Mouse (Mus musculus) liver, embryonic 13.5 days (tissue): ENCODE results near the gene Hoxd4. TPM values are rescaled to one million over a fixed set of nuclear protein-coding genes. Genes with fewer than 3 reads are reported as not detected.
A peak's percentile ranks its signal among the peaks of the same experiment; 100 is the strongest.

Experiments used
- ATAC-seq: fragments of 200-750 bp; cut with Nextera tagmentation; 2 replicates; pipeline ENCODE4 v1.8.0; 2017; ENCODE audit warnings: low read depth, mild to moderate bottlenecking, moderate number of reproducible peaks, moderate library complexity
- DNase-seq: peaks from one replicate; pipeline ENCODE4 v3.0.0; 2022
- H3K27ac ChIP-seq: fragments of 300-500 bp; sonication (generic); 2 replicates; pipeline ENCODE4 v1.5.1; 2015; ENCODE audit warnings: moderate library complexity, mild to moderate bottlenecking, inconsistent platforms
- H3K27me3 ChIP-seq: fragments of 300-500 bp; sonication (generic); 2 replicates; pipeline ENCODE4 v1.6.1; 2015; ENCODE audit warnings: mild to moderate bottlenecking, inconsistent platforms
- H3K36me3 ChIP-seq: fragments of 300-500 bp; sonication (generic); 2 replicates; pipeline ENCODE4 v1.6.1; 2015; ENCODE audit warnings: mild to moderate bottlenecking, inconsistent platforms
- H3K4me1 ChIP-seq: fragments of 300-500 bp; sonication (generic); replicated peaks from 2 replicates; pipeline ENCODE4 v1.6.1; 2015; ENCODE audit warnings: inconsistent platforms
- H3K4me2 ChIP-seq: fragments of 300-500 bp; sonication (generic); 2 replicates; pipeline ENCODE4 v1.6.1; 2015; ENCODE audit warnings: inconsistent platforms, mild to moderate bottlenecking, moderate library complexity
- H3K4me3 ChIP-seq: fragments of 300-500 bp; sonication (generic); replicated peaks from 2 replicates; pipeline ENCODE4 v1.5.1; 2015; ENCODE audit warnings: mild to moderate bottlenecking, inconsistent platforms
- H3K9ac ChIP-seq: fragments of 300-500 bp; sonication (generic); 2 replicates; pipeline ENCODE4 v1.6.1; 2015; ENCODE audit warnings: mild to moderate bottlenecking, inconsistent platforms
- H3K9me3 ChIP-seq: fragments of 300-500 bp; sonication (generic); replicated peaks from 2 replicates; pipeline ENCODE4 v1.6.1; 2016; ENCODE audit warnings: inconsistent platforms
- WGBS: fragments of 180-500 bp; shearing (Covaris S2); methylation state at CpG from one replicate; pipeline ENCODE4 v1.1.7; 2015; ENCODE audit not compliant: insufficient replicate concordance; 5-methylcytosine and 5-hydroxymethylcytosine counted together
- polyA plus RNA-seq: library from polyadenylated mRNA; unstranded; fragments of >200 nt; fragmentation: Nextera tagmentation; extraction: Ambion mirVana; gene quantifications from 2 replicates; pipeline ENCODE4 v1.2.1, GENCODE M21; 2015

Hoxd4 gene
- polyA plus RNA-seq, 1 experiment from 2014 or later: not detected

GRCm38 (mm10) chr2:74703720-74704392 is 7.9 kb upstream of the Hoxd4 start:
- Histone ChIP-seq H3K27me3 (peaks cover 99% of the 10 kb centered on the region), H3K4me3 (no peak overlapping the region), H3K4me1 (peaks cover 13% of the 10 kb centered on the region), H3K27ac (no peak overlapping the region), H3K9ac (no peak overlapping the region), H3K9me3 (no peaks in the 10 kb centered on the region), H3K36me3 (no peaks in the 10 kb centered on the region), H3K4me2 (no peak overlapping the region)
- no peak for DNase-seq
- no peak for ATAC-seq
- 5% methylated on average over 26 of the region's 26 CpGs for WGBS

GRCm38 (mm10) chr2:74704393-74704998 is 7.2 kb upstream of the Hoxd4 start, which contains the start of gene Hoxd8:
Hoxd8 (plus strand) TSS chr2:74704615.
- peak within 1 kb of the TSS; percentile 61 for H3K4me2 ChIP-seq
- DNase-seq (no peak), ATAC-seq (no peak)
- H3K4me3 ChIP-seq: peak within 1 kb of the TSS; percentile 50
- no peaks in the 10 kb centered on the region for H3K36me3 ChIP-seq
- H3K9ac ChIP-seq: no peak within 1 kb of the TSS
- H3K27me3 ChIP-seq: peaks cover 99% of the 10 kb centered on the region
- no peak within 1 kb of the TSS for H3K27ac ChIP-seq
- 2% methylated on average over 37 of the region's 52 CpGs for WGBS
- no peaks in the 10 kb centered on the region for H3K9me3 ChIP-seq
- peaks cover 13% of the 10 kb centered on the region for H3K4me1 ChIP-seq

GRCm38 (mm10) chr2:74704999-74705466 is 6.7 kb upstream of the Hoxd4 start:
- no peak for DNase-seq
- peak overlapping the region; percentile 61 for H3K4me2 ChIP-seq
- H3K4me3 ChIP-seq: peak overlapping the region; percentile 50
- H3K4me1 ChIP-seq: peaks cover 13% of the 10 kb centered on the region
- no peak for ATAC-seq
- H3K9ac ChIP-seq: no peak overlapping the region
- peaks cover 99% of the 10 kb centered on the region for H3K27me3 ChIP-seq
- 0% methylated on average over 25 of the region's 66 CpGs for WGBS
- no peaks in the 10 kb centered on the region for H3K36me3 ChIP-seq
- H3K27ac ChIP-seq: no peak overlapping the region
- H3K9me3 ChIP-seq: no peaks in the 10 kb centered on the region

GRCm38 (mm10) chr2:74705467-74706089 is 6.2 kb upstream of the Hoxd4 start:
- H3K4me3 ChIP-seq: peak overlapping the region; percentile 50
- H3K27ac ChIP-seq: no peak overlapping the region
- WGBS: 1% methylated on average over 68 of the region's 85 CpGs
- no peak for DNase-seq
- no peak for ATAC-seq
- H3K27me3 ChIP-seq: peaks cover 99% of the 10 kb centered on the region
- peaks cover 13% of the 10 kb centered on the region for H3K4me1 ChIP-seq
- H3K36me3 ChIP-seq: no peaks in the 10 kb centered on the region
- peak overlapping the region; percentile 61 for H3K4me2 ChIP-seq
- no peak overlapping the region for H3K9ac ChIP-seq
- no peaks in the 10 kb centered on the region for H3K9me3 ChIP-seq

GRCm38 (mm10) chr2:74706393-74706960 is 5.3 kb upstream of the Hoxd4 start:
- Histone ChIP-seq H3K9me3 (no peaks in the 10 kb centered on the region), H3K27ac (no peak overlapping the region), H3K27me3 (peaks cover 99% of the 10 kb centered on the region), H3K36me3 (no peaks in the 10 kb centered on the region), H3K9ac (no peak overlapping the region), H3K4me2 (no peak overlapping the region), H3K4me1 (peaks cover 13% of the 10 kb centered on the region), H3K4me3 (no peak overlapping the region)
- ATAC-seq (no peak), DNase-seq (no peak)
- WGBS: 5% methylated on average over 13 of the region's 13 CpGs

- 16% methylated on average over 7 of the region's 7 CpGs for WGBS
- ATAC-seq: no peak
- Histone ChIP-seq H3K36me3 (no peaks in the 10 kb centered on the region), H3K4me1 (peaks cover 13% of the 10 kb centered on the region), H3K27me3 (peaks cover 99% of the 10 kb centered on the region), H3K4me2 (no peak overlapping the region), H3K9ac (no peak overlapping the region), H3K9me3 (no peaks in the 10 kb centered on the region), H3K27ac (no peak overlapping the region), H3K4me3 (no peak overlapping the region)
- DNase-seq: no peak
Observed at GRCm38 (mm10) chr2:74707599-74707998, 4.1 kb upstream of the Hoxd4 start.

- WGBS: 42% methylated on average over 4 of the region's 4 CpGs
- Histone ChIP-seq H3K4me1 (peaks cover 13% of the 10 kb centered on the region), H3K9ac (no peak overlapping the region), H3K27me3 (peaks cover 99% of the 10 kb centered on the region), H3K27ac (no peak overlapping the region), H3K9me3 (no peaks in the 10 kb centered on the region), H3K36me3 (no peaks in the 10 kb centered on the region), H3K4me2 (no peak overlapping the region), H3K4me3 (no peak overlapping the region)
- no peak for DNase-seq
- ATAC-seq: no peak
Observed at GRCm38 (mm10) chr2:74708676-74709075, 3.1 kb upstream of the Hoxd4 start.

GRCm38 (mm10) chr2:74709465-74710419 is 2.0 kb upstream of the Hoxd4 start:
- no peak overlapping the region for H3K27ac ChIP-seq
- DNase-seq (no peak), ATAC-seq (no peak)
- no peaks in the 10 kb centered on the region for H3K9me3 ChIP-seq
- H3K36me3 ChIP-seq: no peaks in the 10 kb centered on the region
- H3K4me2 ChIP-seq: no peak overlapping the region
- peaks cover 11% of the 10 kb centered on the region for H3K4me1 ChIP-seq
- H3K9ac ChIP-seq: no peak overlapping the region
- H3K4me3 ChIP-seq: no peak overlapping the region
- peaks cover 99% of the 10 kb centered on the region for H3K27me3 ChIP-seq
- 15% methylated on average over 5 of the region's 5 CpGs for WGBS

- Histone ChIP-seq H3K4me3 (no peak overlapping the region), H3K27ac (no peak overlapping the region)
Observed at GRCm38 (mm10) chr2:74710929-74711543, 693 bp upstream of the Hoxd4 start.

More at GRCm38 (mm10) chr2:74710929-74711543, 693 bp upstream of the Hoxd4 start:
- ATAC-seq (no peak), DNase-seq (no peak)
- Histone ChIP-seq H3K9ac (no peak overlapping the region), H3K36me3 (no peaks in the 10 kb centered on the region), H3K27me3 (peaks cover 99% of the 10 kb centered on the region), H3K9me3 (no peaks in the 10 kb centered on the region), H3K4me1 (no peaks in the 10 kb centered on the region), H3K4me2 (no peak overlapping the region)
- 3% methylated on average over 16 of the region's 16 CpGs for WGBS
